Mouse (Mus musculus): ENCODE data around the gene D430042O09Rik.
"Not testable (repeated sequence)": the region's sequence is repeated elsewhere in the genome, so short reads cannot be mapped to it uniquely, and the experiment has no call there.

The D430042O09Rik gene

DNA sequence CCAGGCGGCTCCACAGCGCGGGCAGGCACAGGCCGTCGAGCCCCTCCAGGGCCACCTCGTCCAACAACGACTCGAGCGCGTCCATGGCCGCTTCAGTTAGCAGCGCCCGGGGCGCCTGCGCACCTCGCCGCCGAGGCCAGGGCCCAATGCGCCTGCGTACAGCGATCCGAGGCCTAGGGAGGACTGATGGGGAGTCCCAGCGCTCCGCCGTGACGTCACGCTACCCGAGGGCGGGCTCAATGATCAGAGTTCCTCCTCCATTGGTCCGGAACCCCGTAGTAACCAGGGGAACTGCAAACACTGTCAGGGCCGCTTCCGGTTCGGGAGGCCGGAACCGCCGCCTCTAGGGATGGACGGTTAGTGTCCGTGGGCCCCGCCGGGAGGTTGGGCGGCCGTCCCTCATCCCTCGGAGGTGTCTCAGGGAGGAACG is at the start of gene D430042O09Rik, which contains the start of gene Gtf3c1:
TSS of gene D430042O09Rik (plus strand) at position 296 of the 430 bp plus-strand sequence.
TSS of gene Gtf3c1 (minus strand) at position 188 of the 430 bp plus-strand sequence.
- DNase-seq (ENCODE audit: low spot score in 2 of 2) = peak; percentile 100

DNA sequence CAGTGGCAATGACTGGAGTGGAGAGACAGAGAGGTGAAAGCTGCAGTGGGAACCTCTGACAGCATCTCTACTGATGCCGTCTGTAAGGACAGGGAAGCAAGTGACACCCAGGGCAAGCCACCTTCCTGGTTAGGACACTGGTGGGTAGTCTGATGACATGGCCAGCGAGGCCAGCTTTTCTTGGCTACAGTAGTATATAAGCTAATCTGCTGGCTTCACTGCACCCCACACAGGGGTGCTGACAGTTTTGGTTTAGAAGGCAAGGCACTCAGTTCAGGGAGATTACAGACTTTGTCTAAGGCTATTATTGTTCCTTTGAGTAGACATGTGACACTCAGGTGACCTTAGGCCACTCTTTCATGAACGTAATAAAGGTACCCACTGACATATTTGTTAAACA is 44.0 kb upstream of the D430042O09Rik start:
- no peak for DNase-seq (ENCODE audit: low spot score in 2 of 2)

DNA sequence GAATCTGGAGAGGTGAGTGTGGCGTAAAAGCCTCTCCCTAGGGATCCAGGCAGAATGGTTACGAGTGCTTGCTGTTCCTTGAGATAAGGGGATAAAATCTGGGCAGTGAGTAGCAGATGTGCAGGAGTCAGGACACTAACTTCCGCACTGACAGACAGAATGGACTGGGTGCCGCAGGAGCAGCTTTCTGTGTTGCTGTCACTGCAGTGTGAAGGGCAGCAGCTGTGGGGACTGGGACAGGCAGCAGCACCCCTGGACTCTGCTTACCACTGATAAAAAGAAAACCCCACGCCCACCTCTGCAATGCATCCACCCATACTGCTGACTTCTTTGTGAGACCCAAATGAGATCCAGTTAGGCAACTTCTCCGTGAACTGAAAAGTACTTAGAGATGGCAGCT is 36.8 kb upstream of the D430042O09Rik start:
- DNase-seq (ENCODE audit: low spot score in 2 of 2) = no peak

DNA sequence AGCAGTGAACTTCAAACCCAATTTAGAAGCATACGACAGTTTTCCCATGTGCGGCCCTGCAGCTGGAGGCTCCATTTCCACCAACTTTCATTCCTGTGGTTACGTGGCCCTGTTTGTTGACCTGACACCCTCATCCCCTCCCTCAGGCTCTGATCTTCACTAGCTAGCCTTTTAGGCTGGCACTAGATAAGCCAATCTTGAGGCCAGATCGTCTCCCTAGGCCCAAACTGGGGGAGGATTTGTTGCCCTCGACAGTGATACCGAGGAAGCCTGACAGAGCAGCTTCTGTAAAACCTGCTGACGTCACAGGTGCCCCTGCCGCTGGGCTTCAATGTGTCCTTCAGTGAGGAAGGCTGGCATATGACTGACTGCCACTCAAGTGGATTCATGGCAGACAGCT is 36.3 kb upstream of the D430042O09Rik start:
- no peak for DNase-seq (ENCODE audit: low spot score in 2 of 2)

- peak; percentile 27 to 59 for DNase-seq (ENCODE audit: low spot score in 2 of 2)
Measured at GRCm38 (mm10) chr7:125674916-125675315, 32.8 kb upstream of the D430042O09Rik start.

GRCm38 (mm10) chr7:125678756-125679155 is 28.9 kb upstream of the D430042O09Rik start:
- DNase-seq (ENCODE audit: low spot score in 2 of 2) = no peak

DNA sequence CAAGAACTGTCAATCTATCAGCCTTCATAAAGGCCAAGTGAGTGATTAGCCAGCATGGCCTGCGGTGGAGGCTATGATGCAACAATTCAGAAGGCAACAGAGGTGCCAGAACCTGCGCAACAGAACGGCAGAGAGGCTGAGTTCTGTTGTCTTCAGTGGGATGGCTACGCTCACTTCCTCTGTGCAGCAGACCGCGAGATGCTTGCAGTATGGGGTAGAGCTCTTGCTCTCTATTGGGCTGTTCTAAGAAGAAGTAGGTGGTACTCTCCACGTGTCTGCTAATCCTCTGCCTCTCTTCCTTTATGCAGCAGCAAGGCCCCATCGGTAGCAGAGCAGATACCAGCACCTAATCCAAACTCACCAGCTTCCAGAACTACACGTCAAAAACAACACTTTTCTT is 27.8 kb upstream of the D430042O09Rik start:
- DNase-seq (ENCODE audit: low spot score in 2 of 2) = no peak

DNA sequence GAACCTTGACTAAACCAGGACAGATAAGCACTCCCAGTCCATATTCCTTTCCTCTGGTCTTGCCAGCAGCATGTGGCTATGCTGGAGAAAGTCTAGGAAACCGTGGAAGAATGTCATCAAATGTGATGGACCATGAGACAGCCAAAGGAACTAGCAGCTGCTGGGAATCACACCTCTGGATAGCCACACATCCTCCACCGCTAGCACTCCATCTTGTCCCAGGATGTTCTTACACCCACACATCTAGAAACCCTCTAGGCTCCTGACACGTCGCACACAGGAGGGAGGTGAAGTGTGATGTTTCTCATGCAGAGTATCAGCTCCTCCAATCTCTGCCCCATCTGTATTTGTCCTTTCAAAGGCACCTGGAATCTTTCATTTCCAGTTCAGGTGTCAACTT is 17.2 kb upstream of the D430042O09Rik start:
- peak; percentile 23 to 48 for DNase-seq (ENCODE audit: low spot score in 2 of 2)

GRCm38 (mm10) chr7:125694056-125694455 is 13.6 kb upstream of the D430042O09Rik start:
- DNase-seq (ENCODE audit: low spot score in 2 of 2) = peak; percentile 62 to 88

DNA sequence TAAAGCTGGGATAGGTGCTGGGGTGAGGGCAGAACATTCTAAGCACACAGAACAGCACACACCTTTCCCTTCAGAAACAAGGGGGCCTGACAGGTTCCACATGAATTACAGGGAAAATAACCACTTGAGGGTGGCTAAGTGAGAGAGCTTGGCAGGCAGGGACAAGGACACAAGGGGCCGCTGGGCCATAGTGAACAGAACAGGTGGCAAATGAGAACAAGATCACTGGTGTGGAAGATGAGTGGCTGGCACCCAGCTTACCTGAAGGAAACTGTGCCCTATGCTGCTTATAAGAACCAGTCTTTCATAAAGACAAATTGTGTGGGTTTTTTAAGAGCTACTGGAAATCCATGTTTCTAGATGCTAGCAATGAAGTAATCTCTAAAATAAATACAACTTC is 4.9 kb upstream of the D430042O09Rik start:
- DNase-seq (ENCODE audit: low spot score in 2 of 2) = no peak

DNA sequence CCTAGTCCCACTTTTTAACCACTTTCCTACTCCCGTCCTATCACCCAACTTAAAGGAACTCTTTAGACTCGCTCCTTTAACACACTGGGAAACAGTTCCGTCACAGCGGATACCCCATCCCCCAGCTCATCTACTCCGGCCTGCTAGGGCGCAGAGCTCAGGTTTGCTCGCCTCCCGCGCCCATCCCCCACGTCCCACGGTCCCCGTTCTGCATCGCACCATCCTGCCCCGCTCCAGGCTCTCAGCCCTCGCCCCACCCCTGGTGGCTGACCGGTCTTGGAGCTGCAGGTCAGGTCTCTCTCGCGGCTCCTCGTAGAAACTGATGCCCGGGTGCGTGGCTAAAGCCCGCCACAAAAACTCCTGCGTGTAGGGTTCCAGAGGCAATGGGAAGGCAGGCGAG is 502 bp upstream of the D430042O09Rik start:
- DNase-seq (ENCODE audit: low spot score in 2 of 2) = peak; percentile 42 to 45

- no peak for DNase-seq (ENCODE audit: low spot score in 2 of 2)
Measured at GRCm38 (mm10) chr7:125708100-125708499, 412 bp downstream of the D430042O09Rik start.

DNA sequence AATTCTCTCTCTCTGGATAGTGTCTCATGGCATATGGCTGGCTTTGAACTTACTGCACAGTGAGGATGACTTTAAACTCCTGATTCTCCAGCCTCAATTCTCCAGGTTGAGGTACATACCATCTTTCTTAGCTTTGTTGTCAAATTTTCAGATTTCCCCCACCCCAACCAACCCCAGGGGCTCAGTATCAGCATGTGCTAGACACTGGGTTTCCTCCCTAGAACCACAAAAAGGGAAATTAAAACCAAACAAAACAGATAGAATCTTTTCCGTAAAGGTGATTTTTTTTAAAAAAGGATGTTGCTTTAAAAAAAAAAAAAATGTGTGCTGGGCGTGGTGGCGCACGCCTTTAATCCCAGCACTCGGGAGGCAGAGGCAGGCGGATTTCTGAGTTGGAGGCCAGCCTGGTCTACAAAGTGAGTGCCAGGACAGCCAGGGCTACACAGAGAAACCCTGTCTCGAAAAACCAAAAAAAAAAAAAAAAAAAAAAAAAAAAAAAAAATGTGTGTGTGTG is 5.9 kb downstream of the D430042O09Rik start:
- DNase-seq (ENCODE audit: low spot score in 2 of 2) = not testable (repeated sequence)

GRCm38 (mm10) chr7:125714803-125715202 is 7.1 kb downstream of the D430042O09Rik start:
- DNase-seq (ENCODE audit: low spot score in 2 of 2) = no peak

DNA sequence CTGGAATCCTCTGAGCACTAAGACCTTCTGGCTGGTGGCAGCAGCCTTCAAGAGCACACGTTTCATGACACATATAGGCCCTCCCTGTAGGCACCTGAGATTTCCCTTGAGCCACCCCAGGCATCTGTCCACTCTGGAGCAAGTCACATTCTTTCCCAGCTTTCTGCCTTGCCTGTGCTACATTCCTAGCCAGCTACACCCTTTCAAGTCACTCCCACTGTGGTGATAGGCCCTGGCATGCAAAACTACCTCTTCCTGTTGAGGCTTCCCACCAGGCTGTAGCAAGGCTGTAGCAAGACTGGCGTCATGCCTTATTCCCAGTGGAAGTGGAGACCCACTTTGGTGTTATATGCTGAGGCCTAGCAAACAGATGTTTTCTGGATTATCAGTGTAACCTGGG is 9.0 kb downstream of the D430042O09Rik start:
- no peak for DNase-seq (ENCODE audit: low spot score in 2 of 2)

GRCm38 (mm10) chr7:125717612-125718011 is 9.9 kb downstream of the D430042O09Rik start:
- no peak for DNase-seq (ENCODE audit: low spot score in 2 of 2)

GRCm38 (mm10) chr7:125720370-125720769 is 12.7 kb downstream of the D430042O09Rik start:
- no peak for DNase-seq (ENCODE audit: low spot score in 2 of 2)

GRCm38 (mm10) chr7:125721033-125721432 is 13.3 kb downstream of the D430042O09Rik start:
- no peak for DNase-seq (ENCODE audit: low spot score in 2 of 2)

DNA sequence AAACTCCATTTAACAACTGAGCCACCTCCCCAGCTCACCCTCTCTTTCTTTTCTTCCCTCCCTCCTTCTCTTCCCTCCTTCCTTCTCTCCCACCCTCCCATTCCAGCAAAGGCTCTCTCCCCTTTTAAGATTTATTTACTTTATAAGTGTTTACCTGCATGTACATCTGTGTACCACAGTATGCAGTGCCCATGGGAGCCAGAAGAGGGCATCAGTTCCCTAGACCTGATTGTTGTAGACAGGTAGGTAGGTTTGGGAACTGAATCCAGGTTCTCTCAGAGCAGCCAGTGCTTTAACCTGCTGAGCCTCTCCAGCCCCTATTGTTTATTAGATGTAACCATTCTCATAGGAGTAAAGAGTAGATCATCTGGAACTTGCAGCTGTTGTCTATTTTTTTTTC is 14.4 kb downstream of the D430042O09Rik start:
- DNase-seq (ENCODE audit: low spot score in 2 of 2) = no peak

- DNase-seq (ENCODE audit: low spot score in 2 of 2) = no peak
Measured at GRCm38 (mm10) chr7:125723189-125723972, 15.7 kb downstream of the D430042O09Rik start.

GRCm38 (mm10) chr7:125731679-125732078 is 24.0 kb downstream of the D430042O09Rik start:
- DNase-seq (ENCODE audit: low spot score in 2 of 2) = no peak

- no peak for DNase-seq (ENCODE audit: low spot score in 2 of 2)
Measured at GRCm38 (mm10) chr7:125733791-125734190, 26.1 kb downstream of the D430042O09Rik start.

GRCm38 (mm10) chr7:125736366-125737015 is 28.8 kb downstream of the D430042O09Rik start:
- no peak for DNase-seq (ENCODE audit: low spot score in 2 of 2)
